Mouse (Mus musculus) CD8-positive naive resting alpha-beta T cell, adult 2 months (primary cell): ENCODE data around the gene Plxna4.

Experiments used
- DNase-seq, 2 experiments: peaks; one replicate each; pipeline ENCODE4 v3.0.0; 2022; ENCODE audit warnings: low read depth in 2 of 2, low spot score in 2 of 2

Gene Plxna4

GRCm38 (mm10) chr6:32479193-32479758, 108.7 kb downstream of the Plxna4 start:
- DNase-seq = no peak

- DNase-seq = no peak
Observed at GRCm38 (mm10) chr6:32475958-32476357, 112.0 kb downstream of the Plxna4 start.

GRCm38 (mm10) chr6:32472062-32472461, 115.9 kb downstream of the Plxna4 start:
- no peak for DNase-seq

- no peak for DNase-seq
Observed at GRCm38 (mm10) chr6:32471639-32472038, 116.4 kb downstream of the Plxna4 start.

DNA sequence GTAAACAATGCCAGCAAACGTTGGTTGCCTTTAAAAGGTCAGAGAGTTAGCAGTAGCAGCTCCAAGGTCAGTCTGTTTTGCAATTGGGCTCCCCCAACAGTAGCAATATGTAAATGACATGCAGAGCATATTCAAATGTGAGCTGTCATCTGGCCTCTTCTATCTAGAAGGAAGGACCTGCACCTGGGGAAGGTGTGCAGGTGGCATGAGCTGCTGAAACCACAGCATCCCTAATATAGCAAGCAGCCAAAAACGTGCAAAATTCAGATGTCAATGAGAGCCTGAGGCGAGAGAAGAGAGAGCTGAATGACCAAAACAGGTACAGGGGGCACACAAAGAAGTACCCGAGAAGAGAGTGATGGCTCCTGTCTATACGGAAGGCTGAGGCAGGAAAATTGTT, 118.8 kb downstream of the Plxna4 start:
- no peak for DNase-seq

DNA sequence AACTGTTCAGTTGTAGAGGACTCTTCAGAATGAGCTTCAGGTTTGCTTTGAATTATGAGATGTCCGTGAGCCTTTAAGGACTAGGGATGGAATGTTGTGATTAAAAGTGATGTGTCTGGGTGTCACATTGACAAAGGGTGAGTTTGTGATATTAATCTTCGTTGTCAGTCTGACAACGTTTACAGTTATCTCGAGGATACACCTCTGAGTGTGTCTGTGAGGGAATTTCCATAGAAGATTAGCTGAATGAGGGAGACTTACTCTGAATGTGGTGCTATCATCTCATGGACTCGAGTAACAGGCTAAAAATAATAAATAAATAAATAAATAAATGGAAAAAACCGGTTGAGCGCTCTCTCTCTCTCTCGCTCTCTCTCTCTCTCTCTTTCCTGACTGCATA, 122.9 kb downstream of the Plxna4 start:
- DNase-seq = no peak

GRCm38 (mm10) chr6:32464637-32465036, 123.4 kb downstream of the Plxna4 start:
- DNase-seq = no peak

- no peak for DNase-seq
Observed at GRCm38 (mm10) chr6:32464046-32464445, 123.9 kb downstream of the Plxna4 start.

DNA sequence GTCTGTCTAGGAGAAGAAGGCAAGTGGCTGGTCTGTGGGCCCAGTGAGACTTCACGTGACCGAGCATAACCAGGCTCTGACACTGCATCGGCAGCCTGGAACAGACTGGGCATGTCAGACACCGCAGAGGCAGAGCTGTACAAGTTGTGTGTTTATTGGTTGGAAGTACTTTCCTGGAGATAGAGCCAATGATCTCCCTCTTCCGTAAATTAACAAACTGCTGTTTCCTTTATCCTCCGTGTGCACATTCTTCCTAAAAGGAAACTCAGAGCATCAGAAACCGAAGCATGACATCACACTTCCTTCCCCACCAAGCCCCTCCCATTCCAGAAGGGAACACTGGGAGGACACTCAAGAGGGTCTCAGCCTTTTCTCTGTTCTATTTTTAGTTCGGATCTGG, 127.6 kb downstream of the Plxna4 start:
- no peak for DNase-seq

- no peak for DNase-seq
Observed at GRCm38 (mm10) chr6:32456641-32457040, 131.4 kb downstream of the Plxna4 start.

DNA sequence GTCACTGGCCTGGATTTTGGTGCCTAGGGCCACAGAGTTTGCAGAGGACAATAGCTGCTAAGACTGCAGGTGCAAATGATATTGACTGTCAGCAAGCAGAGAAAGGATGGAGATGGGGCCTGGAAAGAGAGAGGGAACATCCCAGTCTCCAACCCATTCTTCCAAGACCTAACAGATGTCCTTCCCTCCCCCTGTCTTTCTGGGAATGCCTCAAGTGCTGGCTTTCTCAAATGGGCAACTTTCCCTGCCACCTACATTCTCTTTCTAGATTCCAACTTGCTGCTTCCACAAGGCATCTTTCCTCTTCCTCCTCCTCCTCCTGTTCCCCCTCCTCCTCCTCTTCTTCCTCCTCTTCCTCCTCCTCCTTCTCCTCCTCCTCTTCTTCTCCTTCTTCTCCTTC, 136.1 kb downstream of the Plxna4 start:
- no peak for DNase-seq

- DNase-seq = no peak
Observed at GRCm38 (mm10) chr6:32449237-32449963, 138.6 kb downstream of the Plxna4 start.

DNA sequence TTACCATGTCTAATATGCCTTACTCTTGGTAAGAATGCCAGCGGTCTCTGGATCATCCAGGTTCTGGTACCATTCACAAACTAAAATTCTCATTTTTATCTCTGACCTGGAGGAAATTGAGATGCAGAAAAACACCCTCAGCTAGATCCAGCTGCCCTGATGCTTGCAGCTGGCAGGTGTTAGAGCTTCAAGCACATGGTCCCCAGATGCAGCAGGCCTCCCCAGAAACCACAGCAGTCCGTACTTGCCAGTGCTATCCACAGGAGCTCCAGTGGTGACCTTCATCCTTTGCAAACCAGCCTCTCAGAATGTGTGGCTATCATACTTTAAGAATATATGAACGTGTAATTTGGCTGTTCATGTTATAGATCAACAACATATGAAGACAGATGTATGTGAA, 139.2 kb downstream of the Plxna4 start:
- no peak for DNase-seq

GRCm38 (mm10) chr6:32446276-32446675, 141.7 kb downstream of the Plxna4 start:
- no peak for DNase-seq

GRCm38 (mm10) chr6:32445246-32445645, 142.7 kb downstream of the Plxna4 start:
- DNase-seq = no peak

DNA sequence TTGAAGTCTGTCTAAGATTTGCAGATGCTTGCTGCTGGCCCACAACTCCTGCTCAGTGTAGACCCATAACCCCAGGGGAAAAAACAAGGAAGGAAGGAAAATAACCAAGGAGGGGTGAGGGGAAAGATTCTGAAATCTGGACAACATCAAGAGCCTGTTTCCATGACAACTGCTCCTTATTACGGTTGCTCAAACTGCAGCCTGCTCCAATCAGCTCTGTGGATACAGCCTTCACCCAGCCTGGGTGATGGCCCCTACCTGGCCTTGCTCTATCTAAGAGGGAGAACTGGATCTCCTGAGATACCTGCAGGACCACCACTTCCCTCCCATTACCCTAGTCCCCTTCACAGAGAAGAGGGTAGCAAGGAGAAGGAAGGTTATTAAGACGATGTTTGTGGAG, 143.6 kb downstream of the Plxna4 start:
- no peak for DNase-seq

GRCm38 (mm10) chr6:32443679-32444078, 144.3 kb downstream of the Plxna4 start:
- DNase-seq = no peak

GRCm38 (mm10) chr6:32439434-32439833, 148.6 kb downstream of the Plxna4 start:
- DNase-seq = no peak

GRCm38 (mm10) chr6:32437219-32437618, 150.8 kb downstream of the Plxna4 start:
- no peak for DNase-seq

DNA sequence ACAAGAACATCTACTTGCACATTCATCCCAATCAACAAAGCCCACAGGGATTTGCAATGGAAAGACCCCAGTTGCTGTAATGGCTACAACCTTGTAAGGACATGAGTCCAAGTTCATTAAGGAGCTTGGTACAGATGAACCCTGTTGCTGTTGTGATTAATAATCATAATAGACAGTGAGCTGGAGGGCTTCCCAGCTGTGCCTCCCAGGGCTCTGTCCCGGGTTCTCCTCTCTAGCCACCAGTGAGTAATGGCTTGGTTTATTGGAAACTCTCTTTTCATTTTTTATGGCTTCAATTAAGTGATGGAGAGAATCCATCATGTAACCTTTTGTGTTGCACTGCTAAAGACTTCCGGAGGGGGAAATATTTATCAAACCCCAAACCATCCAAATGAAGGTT, 164.9 kb downstream of the Plxna4 start:
- DNase-seq = no peak

DNA sequence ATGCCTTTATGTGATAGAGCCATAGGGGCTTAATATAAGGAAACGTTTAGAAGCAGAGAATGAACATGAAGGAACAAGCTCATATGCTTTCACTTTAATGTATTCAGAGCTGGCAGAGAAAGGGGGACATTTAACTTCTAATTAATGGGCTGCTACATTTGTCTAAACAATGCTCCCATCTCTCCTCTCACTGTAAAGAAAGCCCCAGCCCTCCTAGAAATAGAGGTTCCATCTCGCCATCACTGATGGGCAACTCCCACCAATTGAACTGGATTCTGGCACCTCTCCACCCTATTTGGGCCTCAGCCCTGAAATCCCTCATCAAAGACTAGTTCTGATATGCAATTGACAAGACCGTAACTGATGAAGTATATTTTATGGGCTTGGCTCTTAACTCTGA, 167.4 kb downstream of the Plxna4 start:
- DNase-seq = no peak

DNA sequence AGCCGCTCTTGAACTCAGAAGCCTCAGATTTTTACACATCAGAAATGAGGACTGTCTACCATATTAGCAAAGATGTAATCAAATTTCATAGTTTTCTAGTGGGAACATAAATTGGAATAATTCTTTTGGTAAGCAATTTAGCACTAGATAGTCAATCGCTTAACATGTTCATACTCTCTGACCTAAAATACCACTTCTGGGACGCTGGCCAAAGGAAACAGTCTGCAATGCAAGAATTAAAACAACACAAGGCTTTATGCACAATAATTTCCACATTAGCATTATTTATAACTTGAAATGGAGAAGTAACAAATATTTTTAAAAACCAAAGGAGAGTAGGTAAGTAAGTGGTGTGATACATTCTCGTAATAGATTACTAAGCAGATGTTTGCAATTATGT, 170.6 kb downstream of the Plxna4 start:
- DNase-seq = no peak

DNA sequence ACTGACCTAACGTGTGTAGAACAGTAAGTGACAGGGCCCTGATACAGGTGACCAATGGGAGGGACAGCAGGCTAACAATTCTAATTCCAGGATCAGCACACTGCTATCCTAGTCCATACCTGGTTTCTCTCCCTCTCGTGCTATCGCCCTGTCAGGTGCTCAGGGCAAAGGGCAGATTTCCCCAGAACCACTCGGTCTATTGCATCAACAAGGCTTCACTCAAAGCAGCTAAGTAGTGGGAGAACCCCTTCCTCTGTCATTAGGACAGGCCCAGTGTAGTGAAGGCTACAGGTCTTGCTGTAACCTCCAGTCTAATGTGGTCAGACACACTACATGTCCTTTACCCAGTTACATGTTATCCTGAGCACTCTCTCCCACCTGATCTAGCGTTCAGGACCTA, 176.7 kb downstream of the Plxna4 start:
- no peak for DNase-seq
